Mouse (Mus musculus) limb, embryonic 15.5 days (tissue): Measurements from ENCODE around the gene Olfr275. TPM values are rescaled to one million over a fixed set of nuclear protein-coding genes. Genes with fewer than 3 reads are reported as not detected.

Source experiments
- polyA plus RNA-seq: library from polyadenylated mRNA; unstranded; fragments of >200 nt; fragmentation: Nextera tagmentation; extraction: Ambion mirVana; gene quantifications from 2 replicates; pipeline ENCODE4 v1.2.1, GENCODE M21; 2015

Gene Olfr275
- polyA plus RNA-seq, 1 experiment from 2014 or later: not detected

Other genes starting within 250 kb of the Olfr275 start
- not detected in 2 replicates for gene Toporsl, start 218.3 kb upstream of the Olfr275 start, polyA plus RNA-seq
- not detected in 2 replicates for gene Olfr273, start 44.6 kb downstream of the Olfr275 start, polyA plus RNA-seq
- not detected in 2 replicates for gene Olfr272, start 104.6 kb downstream of the Olfr275 start, polyA plus RNA-seq
- gene Olfr270, start 149.9 kb downstream of the Olfr275 start, polyA plus RNA-seq: not detected in 2 replicates
- not detected in 2 replicates for gene Nipsnap3a, start 174.7 kb downstream of the Olfr275 start, polyA plus RNA-seq
- gene Nipsnap3b, start 197.3 kb downstream of the Olfr275 start, polyA plus RNA-seq: 47.9 and 50.5 TPM in 2 replicates